21 mouse cellular contexts compared by ENCODE assay signal in genomic region chr15:84293590-84293989, GRCm38 (mm10). TPM values are rescaled to one million over a fixed set of nuclear protein-coding genes. Genes with fewer than 3 reads are reported as not detected.
DNase-seq lines count a peak whose midpoint lies in the region; ATAC-seq and TF ChIP-seq lines count a peak whose summit lies in the region.
"Had no signal": no experiment of that assay in that cellular context is flagged by ENCODE, and none has a peak within 500 bp of the region (broad histone marks: within the 10 kb centered on the region; RNA-seq: fewer than 3 reads in every experiment).

No protein-coding gene starts in this region.

- no peak for DNase-seq in midbrain, embryonic 10.5 days (ENCODE audit: low spot score)
- DNase-seq in midbrain, postnatal 0 days (ENCODE audit: low spot score), result no peak
- no peak for DNase-seq in embryonic facial prominence, embryonic 14.5 days (ENCODE audit: low spot score)
- no peak for DNase-seq in cerebellum, postnatal 25 days
- no peak for DNase-seq in cerebellum, postnatal 14 days
- DNase-seq in ovary, postnatal 14 days (ENCODE audit: low spot score), result no peak
- DNase-seq: adrenal gland, postnatal 10 days; cerebellum, adult 11 months; cerebellum, adult 8-10 months; cerebellum, postnatal 36 days; forebrain, postnatal 0 days; gastrocnemius, adult 2 months; gastrocnemius, postnatal 25 days; heart, adult 11 months; heart, postnatal 36 days had no signal

- H3K4me2 ChIP-seq in midbrain, postnatal 0 days (ENCODE audit: low read depth, low read length, poor library complexity, severe bottlenecking), result no peak overlapping the region
- H3K4me2 ChIP-seq in embryonic facial prominence, embryonic 14.5 days (ENCODE audit: low read depth, low read length), result no peak overlapping the region
- H3K4me2 ChIP-seq: forebrain, embryonic 12.5 days; heart, embryonic 13.5 days; hindbrain, embryonic 15.5 days had no signal

- peaks cover 48% of the 10 kb centered on the region for H3K27me3 ChIP-seq in midbrain, embryonic 10.5 days (ENCODE audit: low read depth, poor library complexity, severe bottlenecking)
- no peaks in the 10 kb centered on the region for H3K27me3 ChIP-seq in midbrain, postnatal 0 days (ENCODE audit: insufficient read depth, low read length)
- no peaks in the 10 kb centered on the region for H3K27me3 ChIP-seq in embryonic facial prominence, embryonic 14.5 days (replicated peaks; ENCODE audit: control insufficient read depth, insufficient read depth, low read length)
- H3K27me3 ChIP-seq: hindbrain, embryonic 15.5 days had no signal

- no peak overlapping the region for H3K4me3 ChIP-seq in midbrain, embryonic 10.5 days
- no peak overlapping the region for H3K4me3 ChIP-seq in midbrain, postnatal 0 days (ENCODE audit: low read depth, low read length)
- no peak overlapping the region for H3K4me3 ChIP-seq in embryonic facial prominence, embryonic 14.5 days (ENCODE audit: low read depth, low read length)
- H3K4me3 ChIP-seq: forebrain, embryonic 12.5 days; gastrocnemius, adult 2 months; heart, embryonic 13.5 days; hindbrain, embryonic 15.5 days had no signal

- TF ChIP-seq CTCF in midbrain, postnatal 0 days (IDR thresholded peaks at IDR 0.05), result no peak

- H3K9me3 ChIP-seq in midbrain, embryonic 10.5 days (replicated peaks), result no peaks in the 10 kb centered on the region
- H3K9me3 ChIP-seq in midbrain, postnatal 0 days (ENCODE audit: low read length), result no peaks in the 10 kb centered on the region
- H3K9me3 ChIP-seq in embryonic facial prominence, embryonic 14.5 days (ENCODE audit: control insufficient read depth, low read length), result no peaks in the 10 kb centered on the region
- H3K9me3 ChIP-seq: forebrain, embryonic 12.5 days; heart, embryonic 13.5 days; hindbrain, embryonic 15.5 days had no signal

- peak overlapping the region; percentile 7; the same call in 1 of the 2 replicates for H3K27ac ChIP-seq in midbrain, embryonic 10.5 days (replicated peaks)
- no peak overlapping the region for H3K27ac ChIP-seq in midbrain, postnatal 0 days (ENCODE audit: low read depth, low read length)
- 0 out of 2 replicates have a peak overlapping the region, but pooled peaks have one; percentile 6 for H3K27ac ChIP-seq in embryonic facial prominence, embryonic 14.5 days (replicated peaks; ENCODE audit: low read depth, low read length)
- H3K27ac ChIP-seq: forebrain, embryonic 12.5 days; gastrocnemius, adult 2 months; heart, embryonic 13.5 days; hindbrain, embryonic 15.5 days had no signal

- H3K36me3 ChIP-seq in midbrain, embryonic 10.5 days, result peaks cover 10% of the 10 kb centered on the region; the same call in 1 of the 2 replicates
- H3K36me3 ChIP-seq in midbrain, postnatal 0 days (ENCODE audit: insufficient read depth, low read length), result no peaks in the 10 kb centered on the region
- no peaks in the 10 kb centered on the region for H3K36me3 ChIP-seq in embryonic facial prominence, embryonic 14.5 days (ENCODE audit: control insufficient read depth, insufficient read depth, low read length)
- H3K36me3 ChIP-seq: forebrain, embryonic 12.5 days; hindbrain, embryonic 15.5 days had no signal

- H3K9ac ChIP-seq in midbrain, postnatal 0 days (replicated peaks; ENCODE audit: low read length, poor library complexity, severe bottlenecking), result no peak overlapping the region
- no peak overlapping the region for H3K9ac ChIP-seq in embryonic facial prominence, embryonic 14.5 days (ENCODE audit: low read depth, low read length)
- H3K9ac ChIP-seq: forebrain, embryonic 12.5 days; forebrain, postnatal 0 days; heart, embryonic 13.5 days; hindbrain, embryonic 15.5 days had no signal

- ATAC-seq in midbrain, postnatal 0 days (ENCODE audit: low FRiP score), result no peak
- ATAC-seq in embryonic facial prominence, embryonic 14.5 days (ENCODE audit: low read depth), result no peak
- peak; percentile 53 for ATAC-seq in megakaryocyte progenitor cell, adult 5-6 weeks (replicated peaks; ENCODE audit: poor library complexity)
- ATAC-seq: inflammation-experienced regulatory T-cells, adult 6 months; intestine, postnatal 0 days had no signal

- H3K4me1 ChIP-seq in midbrain, embryonic 10.5 days, result peaks cover 52% of the 10 kb centered on the region
- peaks cover 2% of the 10 kb centered on the region; the same call in 1 of the 2 replicates for H3K4me1 ChIP-seq in midbrain, postnatal 0 days (ENCODE audit: insufficient read depth, low read length)
- peaks cover 5% of the 10 kb centered on the region for H3K4me1 ChIP-seq in embryonic facial prominence, embryonic 14.5 days (ENCODE audit: control insufficient read depth, insufficient read depth, low read length)

- 70% methylated on average over 12 of the region's 12 CpGs for WGBS in midbrain, embryonic 10.5 days
- WGBS in midbrain, postnatal 0 days, result 73% methylated on average over 12 of the region's 12 CpGs
- WGBS in embryonic facial prominence, embryonic 14.5 days, result 65% methylated on average over 12 of the region's 12 CpGs

RNA-seq across cellular contexts. Expression of gene Parvg, which starts 30.2 kb away (rescaled TPM):
- polyA plus RNA-seq in midbrain, embryonic 10.5 days (2016; fragmentation: Nextera tagmentation; extraction: Ambion mirVana), result 0.89 and 1.0 TPM in 2 replicates
- 1.5 and 1.7 TPM in 2 replicates for total RNA-seq in midbrain, postnatal 0 days (2014; rRNA removed)
- polyA plus RNA-seq in midbrain, postnatal 0 days (2015; fragmentation: Nextera tagmentation; extraction: Ambion mirVana), result 1.7 and 1.9 TPM in 2 replicates
- 2.1 and 2.4 TPM in 2 replicates for polyA plus RNA-seq in embryonic facial prominence, embryonic 14.5 days (2014; fragmentation: Nextera tagmentation; extraction: Ambion mirVana)
- total RNA-seq in megakaryocyte progenitor cell, adult 5-6 weeks (2015), result 99.4 and 106 TPM in 2 replicates
- 246 and 253 TPM in 2 replicates for total RNA-seq in megakaryocyte progenitor cell, adult 5-6 weeks (2017)
